Mouse (Mus musculus) right cerebral cortex, postnatal 4 days (tissue): ENCODE data around the gene Psat1.

Experiments used
- DNase-seq: peaks from one replicate; pipeline ENCODE4 v3.0.0-alpha.2; 2022

Gene Psat1

DNA sequence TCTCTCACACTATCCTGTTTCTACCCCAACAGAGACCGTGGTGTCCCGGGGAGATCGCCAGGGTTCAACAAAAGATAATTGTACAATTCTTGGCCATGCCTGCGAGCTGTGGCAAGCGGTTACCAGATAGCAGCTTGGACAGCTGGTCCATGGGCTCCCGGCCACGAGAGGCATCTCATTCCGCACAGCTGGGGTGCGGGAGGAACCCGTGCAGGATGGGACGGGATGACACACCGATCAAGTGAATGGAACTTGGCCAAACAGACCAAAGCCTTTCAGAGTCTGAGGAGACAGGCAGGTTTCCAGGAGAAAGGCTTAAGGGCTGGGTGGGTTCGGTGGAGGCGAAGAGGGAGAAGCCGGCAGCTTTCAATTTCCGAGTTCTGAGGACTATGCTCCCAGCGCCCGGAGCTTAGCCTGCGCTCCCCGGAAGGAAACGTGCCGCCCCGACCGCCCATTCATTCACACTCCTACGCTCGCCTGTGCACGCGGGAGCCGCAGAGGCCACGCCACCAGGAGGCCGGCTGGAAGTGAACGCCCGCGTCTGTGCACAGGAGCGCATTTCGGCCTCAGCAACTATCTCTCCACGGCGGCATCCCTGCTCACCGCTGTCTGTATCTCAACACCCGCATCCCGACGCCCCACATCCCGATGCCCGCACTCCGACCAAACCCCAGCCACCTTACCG is 22.8 kb downstream of the Psat1 start:
- peak; percentile 49 for DNase-seq

DNA sequence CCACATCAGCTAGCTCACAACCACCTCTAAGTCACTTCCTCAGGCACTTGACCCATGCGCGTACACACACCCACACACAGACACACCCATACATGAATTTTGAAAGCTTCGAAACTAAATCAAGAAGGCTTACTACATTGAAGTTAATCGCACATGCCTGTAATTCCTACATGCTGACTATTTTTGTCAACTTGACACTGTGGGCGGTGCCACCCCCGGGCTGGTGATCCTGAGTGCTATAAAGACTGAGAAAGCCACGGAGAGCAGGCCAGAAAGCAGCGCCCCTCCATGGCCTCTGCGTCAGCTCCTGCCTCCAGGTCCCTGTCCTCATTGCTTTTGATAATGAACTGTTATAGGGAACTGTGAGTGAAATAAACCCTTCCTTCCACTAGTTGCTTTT is 23.7 kb downstream of the Psat1 start:
- DNase-seq: peak; percentile 13

DNA sequence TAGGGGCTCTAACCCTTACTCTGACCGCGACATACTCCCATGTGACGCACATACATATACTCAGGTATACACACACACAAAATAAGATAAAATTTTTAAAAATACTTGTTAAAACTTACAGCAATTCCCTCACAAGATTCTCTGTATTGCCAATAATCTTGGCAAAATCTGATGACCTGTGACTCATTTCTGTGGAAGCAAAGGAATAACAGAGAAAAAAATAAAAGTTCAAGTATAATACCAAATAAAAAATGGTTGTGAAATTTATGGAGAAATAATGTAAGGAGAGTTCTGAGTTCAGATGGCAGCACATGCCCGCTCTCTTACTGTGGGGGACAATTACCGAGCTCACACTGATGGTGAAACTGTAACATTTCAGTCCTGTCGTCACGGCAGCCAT is 27.8 kb downstream of the Psat1 start:
- DNase-seq: no peak

DNA sequence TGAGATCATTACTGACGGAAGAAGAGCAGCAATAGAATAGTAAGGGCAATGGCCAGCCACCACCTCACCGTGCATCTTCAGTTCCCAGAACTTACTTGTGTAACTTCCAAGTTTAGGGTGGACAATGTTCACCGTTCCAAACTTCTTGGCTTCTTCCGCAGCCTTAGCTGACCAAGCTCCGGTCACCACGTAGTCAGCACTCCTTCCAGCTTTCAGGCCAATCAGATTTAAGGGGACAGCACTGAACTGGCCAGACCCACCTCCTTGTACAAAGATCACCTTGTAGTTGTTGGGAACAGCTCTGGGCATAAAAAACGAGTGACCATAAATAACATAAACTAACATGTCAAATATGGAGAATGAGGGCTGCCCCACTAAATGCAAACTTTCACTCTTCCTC is 29.0 kb downstream of the Psat1 start:
- no peak for DNase-seq

DNA sequence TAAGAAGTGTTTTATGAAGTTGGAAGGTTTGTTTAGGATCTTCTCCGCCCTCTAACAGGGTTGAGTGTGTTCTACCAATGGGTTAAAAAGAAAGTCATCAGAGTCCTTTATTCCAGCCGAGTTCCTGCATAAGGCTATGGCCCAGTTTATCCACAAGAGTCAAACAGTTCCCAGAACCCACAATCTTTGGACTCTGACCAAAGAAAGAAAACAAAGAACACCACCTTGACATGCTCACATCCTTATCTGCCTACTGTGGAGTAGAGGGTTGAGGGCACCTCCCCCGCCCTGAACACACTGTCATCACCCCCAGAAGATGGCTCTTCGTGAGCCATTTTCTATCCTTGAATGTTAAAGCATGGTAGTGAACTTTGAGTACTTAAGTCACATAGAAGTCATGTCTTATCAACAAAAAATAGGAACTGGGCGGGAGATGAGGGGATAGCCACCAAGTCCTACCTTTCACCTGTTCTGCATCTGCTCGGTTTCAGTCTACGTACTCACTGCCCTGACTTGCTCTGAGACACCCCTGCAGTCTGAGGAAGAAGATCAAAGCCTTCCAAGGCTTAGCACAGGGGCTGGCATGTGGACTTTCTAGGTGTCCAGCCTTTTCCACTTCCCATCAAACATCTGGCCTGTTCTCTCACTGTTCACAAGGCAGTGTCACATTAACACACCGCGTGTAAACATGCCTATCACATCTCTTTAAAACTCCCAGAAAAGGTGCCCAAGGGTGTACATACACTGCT is 33.7 kb downstream of the Psat1 start:
- no peak for DNase-seq

DNA sequence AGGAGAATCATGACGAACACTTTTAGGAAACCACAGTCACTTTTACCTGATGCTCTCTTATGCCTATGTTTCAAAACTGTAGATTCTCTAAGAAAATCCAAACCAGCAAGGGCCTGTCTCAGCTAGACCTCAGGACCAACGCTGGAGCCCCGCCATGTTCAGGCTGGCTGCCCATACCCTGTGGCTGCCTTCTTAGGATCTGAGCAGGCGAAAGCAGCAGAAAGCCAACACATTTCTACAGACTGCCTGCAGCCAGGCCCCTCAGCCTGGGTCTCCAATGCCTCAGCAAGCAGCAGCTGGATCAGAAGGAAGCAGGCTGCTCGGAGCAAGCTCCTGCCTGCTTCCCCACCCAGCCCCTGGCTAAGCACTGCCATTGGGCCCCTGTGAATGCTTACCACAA is 35.7 kb downstream of the Psat1 start:
- DNase-seq: no peak

DNA sequence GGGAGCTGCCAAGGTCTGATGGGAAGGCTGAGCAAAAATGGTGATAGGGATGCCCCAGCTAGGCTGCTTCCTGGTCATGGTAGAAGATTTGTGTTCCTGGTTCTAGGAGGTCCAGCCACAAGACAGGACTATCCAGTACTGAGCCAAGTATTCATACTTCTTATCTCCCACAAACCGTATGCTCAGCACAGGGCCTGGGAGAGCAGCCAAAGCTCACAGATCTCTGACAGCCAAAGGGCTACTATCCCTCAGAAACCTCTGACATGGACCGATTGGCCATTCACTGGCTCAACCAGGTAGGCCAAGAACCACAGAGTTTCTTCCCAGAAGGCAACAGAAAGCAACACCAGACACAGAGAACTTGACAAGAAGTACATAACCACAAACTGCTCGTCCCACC is 36.1 kb downstream of the Psat1 start:
- DNase-seq: no peak

DNA sequence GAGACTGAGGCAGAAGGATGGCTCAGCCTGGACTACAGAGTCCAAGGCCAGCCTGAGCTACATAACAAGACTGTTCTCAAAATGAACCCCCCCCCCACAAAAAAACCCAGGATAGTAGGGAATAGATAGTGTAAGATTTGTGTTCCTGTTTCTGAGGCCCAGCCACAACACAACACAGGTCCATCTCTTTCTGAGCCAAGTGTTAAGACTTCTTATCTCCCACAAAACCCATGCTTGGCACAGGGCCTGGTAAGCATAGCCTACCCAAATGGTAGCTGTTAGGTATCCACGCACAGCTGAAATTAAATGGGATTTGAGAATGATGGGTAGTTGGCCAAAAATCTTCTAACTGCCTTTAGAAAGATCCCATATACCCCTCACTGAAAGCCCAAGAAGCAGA is 36.6 kb downstream of the Psat1 start:
- no peak for DNase-seq

DNA sequence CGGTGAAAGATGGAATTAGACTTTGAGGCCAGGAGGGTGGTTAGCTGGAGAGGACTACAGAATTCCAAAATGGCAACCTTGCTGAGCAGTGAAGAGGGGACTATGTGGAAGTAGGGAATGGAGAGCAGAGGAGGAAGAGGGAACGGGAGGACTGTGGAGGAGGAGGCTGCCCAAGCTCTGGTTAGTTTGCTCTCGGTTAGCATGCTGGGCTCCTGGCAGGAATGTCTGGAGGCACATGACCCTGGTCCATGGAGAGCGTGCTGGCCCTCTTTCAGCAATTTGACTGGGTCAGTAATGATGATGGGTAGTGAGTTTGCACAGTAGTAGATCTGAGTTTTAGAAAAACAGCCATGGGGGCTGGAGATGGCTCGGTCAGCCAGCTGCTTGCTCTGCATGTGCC is 39.1 kb downstream of the Psat1 start:
- no peak for DNase-seq

DNA sequence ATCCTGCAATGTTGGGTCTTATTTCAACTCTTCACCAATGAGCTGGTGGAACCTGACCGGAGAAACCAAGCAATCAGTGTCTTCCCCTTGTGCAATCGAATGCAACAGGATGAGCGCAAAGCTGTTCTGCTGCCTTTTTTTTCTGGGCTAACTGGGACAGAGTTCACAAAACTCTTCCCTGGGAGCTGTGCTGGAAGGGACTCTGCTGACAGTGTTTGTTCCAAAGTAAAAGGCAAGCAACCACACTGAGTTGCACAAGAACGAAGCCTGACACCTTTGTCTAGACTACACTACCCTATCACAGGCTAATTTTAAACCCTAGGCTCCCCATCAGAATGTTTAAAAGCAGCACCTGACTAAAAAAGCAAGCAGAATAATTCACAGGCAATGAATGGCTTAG is 42.4 kb downstream of the Psat1 start:
- no peak for DNase-seq

DNA sequence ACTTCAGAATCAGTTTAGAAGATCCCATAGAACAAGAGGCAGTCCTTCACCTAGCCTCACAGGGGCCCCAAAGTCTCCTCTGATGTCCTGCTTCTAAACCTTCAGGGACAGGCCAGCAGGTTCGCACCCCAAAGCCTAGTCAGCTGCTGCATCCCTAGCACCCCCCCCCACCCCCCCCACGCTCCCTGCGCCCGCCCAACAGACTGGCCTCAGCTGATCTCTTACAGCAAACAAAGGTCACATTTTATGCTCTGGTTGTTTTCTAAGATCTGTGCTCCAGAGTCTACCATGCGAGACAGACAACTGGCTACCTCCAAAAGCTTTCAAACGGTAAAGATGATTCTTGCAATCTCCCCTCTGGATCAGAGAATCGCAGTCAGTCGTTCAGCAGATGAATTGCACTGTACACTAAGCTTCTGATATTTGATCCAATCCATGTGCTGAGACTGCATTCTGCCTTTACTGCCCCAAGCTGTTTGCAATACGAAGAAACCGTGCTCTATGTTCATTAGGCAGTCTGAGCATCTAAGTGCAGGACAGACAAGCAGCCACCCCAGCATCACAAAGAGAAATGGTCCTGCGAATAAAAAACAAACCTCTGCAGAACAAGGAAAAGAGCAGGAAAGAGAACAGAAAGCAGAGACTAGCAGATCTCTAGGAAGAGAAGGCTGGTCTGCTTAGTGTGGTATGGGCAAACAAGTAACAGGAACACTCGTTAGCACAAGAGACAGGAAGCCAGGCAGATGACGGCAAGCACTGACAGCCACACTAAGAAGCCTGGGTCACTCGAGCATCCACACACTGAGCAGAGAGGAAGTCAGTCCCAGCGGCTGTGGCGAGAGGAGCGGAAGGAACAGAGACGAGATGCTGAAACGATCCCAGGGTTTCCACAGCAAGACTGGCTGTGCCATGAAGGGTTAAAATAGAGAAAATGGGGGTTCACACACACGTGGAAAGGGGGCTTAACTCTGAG is 43.3 kb downstream of the Psat1 start:
- DNase-seq: no peak

DNA sequence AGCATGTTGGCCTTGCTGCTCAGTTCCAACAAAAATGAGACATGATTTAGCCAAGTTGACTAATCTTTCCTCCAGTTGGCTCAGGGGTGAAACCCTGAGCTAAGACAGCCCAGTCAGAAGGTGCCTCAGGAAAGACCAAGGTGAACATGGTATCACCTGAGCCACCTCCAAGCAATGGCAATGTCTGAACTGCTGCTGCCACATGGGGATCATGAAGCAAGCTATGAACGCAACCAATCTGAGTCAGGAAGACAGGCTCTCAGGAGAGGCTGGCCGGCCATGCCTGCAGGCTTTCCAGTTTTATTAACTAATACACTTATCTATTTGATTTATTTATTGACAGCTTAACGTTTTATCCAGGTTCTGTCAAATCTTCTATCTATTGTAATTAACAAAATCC is 51.5 kb downstream of the Psat1 start:
- DNase-seq: no peak

DNA sequence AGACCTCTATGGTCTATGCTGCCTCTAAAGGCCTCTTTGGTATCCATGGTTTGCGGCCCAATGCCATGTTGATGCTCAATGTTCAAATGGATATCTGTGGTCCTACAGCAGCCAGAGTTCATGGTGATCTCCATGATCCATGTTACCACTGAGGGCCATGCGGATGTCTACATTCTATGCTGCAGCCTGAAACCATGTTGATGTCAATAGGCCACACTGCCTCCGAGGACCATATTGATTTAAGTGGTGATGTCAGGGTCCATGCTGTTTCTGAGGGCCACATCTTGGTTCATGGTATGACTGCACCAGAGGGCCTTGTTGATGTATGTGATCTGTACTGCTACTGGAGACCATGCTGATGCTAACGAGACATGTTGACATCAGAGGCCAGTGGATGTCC is 55.0 kb downstream of the Psat1 start:
- no peak for DNase-seq

DNA sequence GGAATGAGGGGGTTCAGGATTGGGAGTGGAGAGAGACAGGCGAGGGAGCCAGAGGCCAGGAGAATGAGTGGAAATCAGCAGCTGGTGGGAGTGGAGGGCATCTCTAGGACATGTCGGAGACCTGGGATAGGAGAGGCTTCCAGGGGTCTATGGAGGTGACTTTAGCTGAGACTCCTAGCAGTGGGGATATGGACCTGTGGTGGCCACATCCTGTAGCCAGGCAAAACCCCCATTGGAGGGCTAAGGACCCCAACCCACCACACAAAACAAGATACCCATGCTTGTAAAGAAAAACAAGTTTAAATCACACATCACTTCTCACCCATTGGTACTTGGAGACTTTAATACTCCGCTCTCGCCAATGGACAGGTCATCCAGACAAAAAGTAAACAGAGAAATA is 58.7 kb downstream of the Psat1 start:
- no peak for DNase-seq

DNA sequence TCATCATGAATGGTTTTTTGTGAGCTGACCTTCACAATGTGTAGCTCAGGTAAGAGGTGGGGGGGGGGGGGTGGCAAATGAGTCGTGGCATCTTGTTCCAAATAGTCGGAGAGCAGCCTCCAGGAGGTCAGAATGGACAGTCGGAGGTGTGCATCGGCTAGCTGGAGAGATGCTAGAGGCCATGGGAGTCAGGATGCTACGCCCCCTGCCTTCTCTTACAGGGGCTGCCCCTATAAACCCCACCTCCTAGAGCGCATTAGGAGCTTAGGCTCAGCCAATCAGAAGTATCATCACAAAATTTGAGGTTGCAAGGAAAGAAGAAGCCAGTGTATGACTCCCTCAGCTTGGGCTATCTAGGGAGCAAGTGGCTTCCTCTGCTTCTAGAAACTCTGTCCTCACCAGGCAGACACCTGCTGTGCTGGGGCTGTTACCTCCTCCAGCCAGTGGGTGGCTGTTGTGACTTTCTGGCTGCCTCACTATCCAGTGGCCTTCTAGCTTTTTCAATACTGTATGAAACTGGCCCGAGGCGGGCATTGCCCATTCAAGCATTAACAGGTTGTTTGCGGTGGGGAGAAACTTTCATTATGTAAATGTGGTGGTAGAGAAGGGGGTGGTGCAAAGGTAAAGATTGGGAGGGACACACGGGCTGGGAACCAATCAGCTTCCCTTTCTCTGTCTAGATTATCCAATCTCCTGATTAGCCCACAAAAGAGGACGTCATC is 64.3 kb downstream of the Psat1 start:
- DNase-seq: no peak

DNA sequence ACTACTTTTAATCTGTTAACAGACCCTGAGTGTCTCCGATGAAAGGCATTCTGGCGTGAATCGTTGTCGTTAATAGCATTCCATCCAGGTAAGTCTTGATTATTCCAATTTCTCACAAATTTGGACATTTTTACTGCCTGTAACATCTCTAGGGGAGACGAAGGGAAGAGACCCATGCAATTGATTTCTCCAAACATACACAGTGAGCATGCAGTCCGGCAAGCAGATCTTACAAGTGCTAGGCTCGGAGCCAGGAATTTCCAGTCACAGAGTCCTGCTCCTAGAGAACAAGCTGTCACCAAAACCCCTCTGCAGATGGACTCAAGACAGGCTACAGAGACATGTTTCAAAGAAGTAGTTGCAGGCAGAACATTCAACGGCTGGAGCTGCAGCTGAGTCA is 66.4 kb downstream of the Psat1 start:
- peak; percentile 24 for DNase-seq

DNA sequence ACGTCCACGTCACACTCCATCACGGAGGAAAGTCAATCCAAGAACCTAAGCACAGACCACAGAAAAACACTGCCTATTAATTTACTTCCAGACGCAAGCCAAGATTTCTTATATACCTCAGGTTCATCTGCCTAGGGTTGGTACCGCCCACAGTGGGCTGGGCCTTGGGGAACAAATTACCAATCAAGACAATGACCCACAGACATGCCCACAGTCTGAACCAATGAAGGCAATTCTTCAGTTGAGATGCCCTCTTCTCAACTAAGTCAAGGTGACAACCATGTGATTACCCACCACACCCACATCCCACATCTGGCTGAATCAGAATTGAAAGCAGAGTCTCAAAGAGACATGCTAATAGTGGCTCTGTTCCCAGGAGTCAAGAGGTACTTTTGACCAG is 67.9 kb downstream of the Psat1 start:
- DNase-seq: no peak

DNA sequence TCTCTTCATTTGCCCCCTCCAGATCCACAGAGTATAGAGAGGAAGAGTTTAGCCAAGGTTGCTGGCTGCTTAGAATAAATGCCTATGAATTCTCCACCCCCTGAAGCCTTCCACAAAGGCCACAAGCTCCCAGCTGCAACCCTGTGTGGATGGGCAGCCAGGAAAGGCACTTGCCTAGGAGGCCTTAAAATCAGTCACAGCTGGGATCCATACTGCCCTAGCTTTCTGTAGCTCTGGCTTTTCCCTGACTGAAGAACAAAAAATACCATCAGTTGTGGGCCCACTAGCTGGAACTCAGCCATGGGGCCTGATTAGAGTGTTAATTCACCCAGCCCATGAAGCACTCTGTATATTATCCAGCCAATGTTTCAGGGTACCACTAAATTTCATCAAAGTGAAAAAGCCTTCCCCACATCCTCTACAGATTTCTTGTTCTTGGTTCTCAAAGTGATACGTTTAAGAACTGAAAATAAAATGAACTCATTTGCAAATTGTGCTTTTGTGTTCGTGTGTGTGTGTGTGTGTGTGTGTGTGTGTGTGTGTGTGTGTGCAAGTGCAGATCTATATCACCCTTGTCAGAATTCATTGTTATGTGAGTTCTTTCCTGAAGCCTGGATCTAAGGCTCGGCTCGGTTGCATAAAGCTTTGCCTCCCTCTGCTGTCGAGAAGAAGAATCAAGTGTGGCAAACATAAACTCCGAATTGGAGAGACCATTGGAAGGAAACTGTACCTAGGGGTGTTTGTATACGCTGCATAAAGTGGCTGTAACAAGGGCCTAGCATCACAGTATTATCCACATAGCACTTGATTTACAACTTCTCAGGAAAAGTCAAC is 78.1 kb downstream of the Psat1 start:
- DNase-seq: peak; percentile 26

DNA sequence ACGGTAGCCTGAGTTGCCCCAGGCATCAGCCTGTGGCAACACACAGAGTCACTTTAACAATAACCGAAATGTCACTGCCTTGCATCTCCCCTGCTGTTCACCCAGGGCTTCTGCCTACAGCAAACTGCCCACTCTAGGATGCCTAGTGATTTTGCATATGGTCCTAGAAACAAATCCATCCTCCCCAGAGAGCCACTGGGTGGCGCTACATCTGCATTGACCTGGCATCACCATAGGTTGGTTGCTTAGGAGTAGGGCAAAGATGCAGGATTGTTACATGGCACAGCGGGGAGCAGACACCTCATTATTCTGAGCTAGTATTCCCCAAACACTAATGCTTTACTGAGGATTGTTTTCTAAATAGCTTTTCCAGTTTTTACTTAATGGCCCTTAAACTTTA is 80.3 kb downstream of the Psat1 start:
- peak; percentile 7 for DNase-seq

DNA sequence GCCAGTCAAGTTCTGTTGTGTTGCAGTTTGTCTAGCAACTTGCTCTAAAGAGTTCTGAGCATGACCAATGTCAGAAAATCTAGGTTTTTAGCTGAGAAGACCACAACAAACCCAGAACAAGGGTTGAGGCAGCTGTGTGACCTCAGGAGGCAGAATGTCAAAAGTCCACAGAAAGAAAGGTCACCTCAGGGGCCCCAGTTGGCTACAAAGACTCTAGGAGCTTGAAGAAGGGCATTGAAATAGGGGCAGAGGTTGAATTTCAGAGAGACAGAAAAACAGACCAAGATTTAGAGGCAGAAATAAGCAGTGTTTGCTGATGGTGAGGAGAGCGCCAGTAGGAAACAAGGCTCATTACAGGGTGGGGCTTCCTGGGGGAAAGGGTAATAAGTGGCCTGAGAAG is 81.0 kb downstream of the Psat1 start:
- no peak for DNase-seq

DNA sequence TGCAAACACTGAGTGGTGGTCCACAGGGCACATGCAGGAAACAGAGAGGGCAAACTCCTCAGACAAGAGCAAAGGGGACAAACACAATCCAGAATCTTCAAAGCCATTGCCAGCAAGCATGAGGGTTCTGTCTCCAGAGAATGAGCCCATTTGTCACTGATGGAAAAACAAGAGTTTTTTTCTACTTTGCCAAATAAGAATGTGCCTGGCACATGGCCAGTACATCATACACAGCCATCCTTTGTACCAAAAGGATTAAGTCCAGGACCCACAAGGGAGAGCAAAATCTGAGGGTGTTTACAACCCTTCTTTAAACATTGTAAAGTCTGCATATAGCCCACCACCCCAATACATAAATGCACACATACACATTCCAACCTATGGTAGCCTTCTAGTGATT is 81.7 kb downstream of the Psat1 start:
- DNase-seq: no peak

DNA sequence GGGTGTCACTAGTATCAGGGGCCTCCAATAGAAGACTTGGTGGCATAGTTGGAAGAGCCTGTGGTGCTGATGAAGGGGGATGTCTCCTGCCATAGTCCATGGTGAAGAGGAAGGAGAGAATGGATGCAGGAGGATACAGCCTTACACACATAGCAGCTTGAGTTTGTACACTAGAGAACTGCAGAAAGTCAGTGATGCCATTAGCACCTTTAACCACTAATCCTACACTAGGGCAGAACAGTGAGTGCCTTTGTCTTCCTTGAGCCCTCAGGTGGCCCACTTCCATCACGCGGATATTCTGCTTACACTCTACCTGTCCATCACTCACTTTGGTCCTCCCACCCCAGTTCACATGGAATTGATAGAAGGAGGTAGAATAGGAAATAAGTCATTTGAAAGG is 83.0 kb downstream of the Psat1 start:
- no peak for DNase-seq
